Mouse (Mus musculus): ENCODE measurements around the gene Tbc1d22a. TPM values are rescaled to one million over a fixed set of nuclear protein-coding genes. Genes with fewer than 3 reads are reported as not detected.

Gene Tbc1d22a
- polyA plus RNA-seq, 1 experiment, result 34.7 TPM

DNA sequence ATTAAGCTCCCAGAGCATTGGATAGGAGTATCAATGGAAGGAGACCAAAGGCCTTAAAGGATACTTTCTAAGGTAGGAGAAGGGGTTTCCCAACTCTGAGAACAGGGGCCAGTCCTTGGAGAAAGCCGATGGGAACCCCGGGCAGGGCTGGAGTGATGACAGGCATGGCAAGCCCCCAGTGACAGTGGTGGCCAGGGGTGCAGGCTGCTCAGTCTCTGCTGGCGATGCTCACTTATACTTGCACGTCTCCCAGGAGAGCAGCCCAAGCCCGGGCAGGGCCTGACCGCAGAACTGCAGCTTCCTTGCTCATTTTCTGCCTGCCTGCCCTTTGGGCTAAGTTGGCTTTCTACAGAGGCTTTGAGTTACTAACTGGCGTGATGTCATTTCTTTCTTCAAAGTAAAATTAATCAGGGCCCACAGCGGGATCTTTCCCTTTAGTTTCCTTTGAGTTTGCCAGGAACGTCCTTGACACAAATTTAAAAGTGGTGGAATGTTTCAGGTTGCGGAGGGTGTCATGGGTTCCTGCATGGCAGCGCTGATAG is 217.4 kb downstream of the Tbc1d22a start:
- no peak for DNase-seq
- H3K4me3 ChIP-seq (replicated peaks; ENCODE audit: extremely low read depth, low read depth, low read length), result no peak overlapping the region
- 87% methylated on average over 11 of the region's 11 CpGs for WGBS
- H3K4me1 ChIP-seq (ENCODE audit: control insufficient read depth, insufficient read depth, low read length), result no peaks in the 10 kb centered on the region
- TF ChIP-seq POLR2A (IDR thresholded peaks at IDR 0.05; ENCODE audit: borderline replicate concordance, extremely low read depth, low read depth, low read length) (no peak), CTCF (IDR thresholded peaks at IDR 0.05; ENCODE audit: insufficient read depth, low read length) (no peak)

DNA sequence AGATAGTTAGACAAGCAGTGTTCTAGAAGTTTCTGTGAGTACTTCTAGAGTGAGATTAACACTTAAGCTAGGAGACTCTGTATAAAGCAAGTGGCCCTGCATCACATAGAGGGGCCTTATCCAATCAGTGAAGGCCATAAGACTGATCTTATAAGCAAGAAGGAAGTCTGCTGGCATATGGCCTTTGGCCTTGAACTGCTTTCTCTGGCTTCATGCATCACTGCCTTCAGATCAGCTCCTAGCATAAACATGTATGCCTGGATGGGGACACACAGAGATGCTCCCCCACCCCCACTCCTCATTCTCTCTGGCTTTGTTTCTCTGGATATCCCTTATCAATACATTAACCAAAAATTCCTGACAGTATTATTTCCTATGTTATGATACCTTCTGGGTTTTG is 218.5 kb downstream of the Tbc1d22a start:
- no peaks in the 10 kb centered on the region for H3K4me1 ChIP-seq (ENCODE audit: control insufficient read depth, insufficient read depth, low read length)
- no peak for DNase-seq
- TF ChIP-seq POLR2A (IDR thresholded peaks at IDR 0.05; ENCODE audit: borderline replicate concordance, extremely low read depth, low read depth, low read length), result no peak
- no peak for TF ChIP-seq CTCF (IDR thresholded peaks at IDR 0.05; ENCODE audit: insufficient read depth, low read length)
- no peak overlapping the region for H3K4me3 ChIP-seq (replicated peaks; ENCODE audit: extremely low read depth, low read depth, low read length)

DNA sequence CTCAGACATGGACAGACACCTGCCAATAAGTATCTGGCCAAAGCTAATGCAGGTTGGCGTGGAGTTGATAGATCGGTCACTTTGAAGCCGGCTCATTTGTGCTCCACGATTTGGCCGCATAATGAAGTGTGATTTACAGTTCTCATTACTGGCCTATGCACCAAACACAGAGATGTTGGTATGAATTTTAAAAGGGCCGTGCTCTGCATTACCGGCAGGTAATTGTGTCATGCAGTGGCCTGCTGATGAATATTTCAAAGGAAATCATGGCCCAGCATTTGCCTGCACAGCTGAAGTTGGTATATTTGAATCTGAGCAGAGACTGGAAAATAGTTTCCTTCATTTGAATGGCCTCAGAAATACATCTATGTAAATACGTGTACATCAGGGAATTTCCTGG is 219.1 kb downstream of the Tbc1d22a start:
- WGBS, result 92% methylated on average over 8 of the region's 8 CpGs
- TF ChIP-seq CTCF (IDR thresholded peaks at IDR 0.05; ENCODE audit: insufficient read depth, low read length) (no peak), POLR2A (IDR thresholded peaks at IDR 0.05; ENCODE audit: borderline replicate concordance, extremely low read depth, low read depth, low read length) (no peak)
- DNase-seq, result no peak

DNA sequence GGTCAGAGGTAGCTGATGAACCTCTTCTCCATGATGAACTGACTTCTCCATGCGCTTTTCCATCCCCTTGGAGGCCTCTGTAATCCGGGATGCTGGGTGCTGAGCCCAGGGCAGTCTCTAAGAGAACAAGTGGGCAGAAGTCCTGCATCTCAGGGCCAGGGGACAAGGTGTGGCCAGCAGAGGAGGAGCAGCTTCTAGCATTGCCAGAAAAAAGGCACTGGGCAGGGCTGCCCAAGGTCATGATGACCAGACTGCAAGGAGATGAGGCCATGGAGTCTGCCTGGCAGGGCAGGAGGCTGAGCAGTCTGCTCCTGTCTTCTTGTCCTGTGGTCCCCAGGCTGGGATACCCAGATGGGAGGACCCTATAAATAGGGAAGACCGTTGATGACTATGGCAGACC is 220.0 kb downstream of the Tbc1d22a start:
- WGBS, result 88% methylated on average over 3 of the region's 3 CpGs
- TF ChIP-seq CTCF (IDR thresholded peaks at IDR 0.05; ENCODE audit: insufficient read depth, low read length), result no peak
- TF ChIP-seq POLR2A (IDR thresholded peaks at IDR 0.05; ENCODE audit: borderline replicate concordance, extremely low read depth, low read depth, low read length), result no peak
- H3K4me1 ChIP-seq (ENCODE audit: control insufficient read depth, insufficient read depth, low read length), result no peaks in the 10 kb centered on the region
- H3K4me3 ChIP-seq (replicated peaks; ENCODE audit: extremely low read depth, low read depth, low read length), result no peak overlapping the region
- DNase-seq, result no peak

More for the DNA sequence above, 219.1 kb downstream of the Tbc1d22a start:
- H3K4me3 ChIP-seq (replicated peaks; ENCODE audit: extremely low read depth, low read depth, low read length), result no peak overlapping the region
- H3K4me1 ChIP-seq (ENCODE audit: control insufficient read depth, insufficient read depth, low read length), result no peaks in the 10 kb centered on the region

DNA sequence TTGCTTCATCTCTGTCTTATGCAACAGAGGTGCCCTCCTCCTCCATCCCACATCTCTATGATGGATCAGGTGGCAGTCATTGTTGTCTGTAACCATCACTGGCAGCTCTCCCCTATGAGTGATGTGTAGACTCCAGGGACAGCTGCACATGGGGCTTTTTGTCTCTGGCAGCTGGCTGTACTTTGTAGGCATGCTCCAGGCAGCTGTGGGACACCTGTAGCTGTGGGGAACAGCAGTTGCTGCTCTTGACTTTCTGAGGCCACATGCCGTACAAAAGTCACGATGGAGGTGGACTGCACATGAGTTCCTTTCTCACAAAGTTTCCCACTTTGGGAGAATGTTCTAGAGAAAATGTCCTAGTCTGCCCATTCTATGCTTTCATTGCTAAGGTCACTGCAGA is 223.1 kb downstream of the Tbc1d22a start:
- TF ChIP-seq CTCF (IDR thresholded peaks at IDR 0.05; ENCODE audit: insufficient read depth, low read length) (no peak), POLR2A (IDR thresholded peaks at IDR 0.05; ENCODE audit: borderline replicate concordance, extremely low read depth, low read depth, low read length) (no peak)
- H3K4me1 ChIP-seq (ENCODE audit: control insufficient read depth, insufficient read depth, low read length), result no peaks in the 10 kb centered on the region
- no peak for DNase-seq
- WGBS, result 84% methylated on average over 2 of the region's 2 CpGs
- H3K4me3 ChIP-seq (replicated peaks; ENCODE audit: extremely low read depth, low read depth, low read length), result no peak overlapping the region

DNA sequence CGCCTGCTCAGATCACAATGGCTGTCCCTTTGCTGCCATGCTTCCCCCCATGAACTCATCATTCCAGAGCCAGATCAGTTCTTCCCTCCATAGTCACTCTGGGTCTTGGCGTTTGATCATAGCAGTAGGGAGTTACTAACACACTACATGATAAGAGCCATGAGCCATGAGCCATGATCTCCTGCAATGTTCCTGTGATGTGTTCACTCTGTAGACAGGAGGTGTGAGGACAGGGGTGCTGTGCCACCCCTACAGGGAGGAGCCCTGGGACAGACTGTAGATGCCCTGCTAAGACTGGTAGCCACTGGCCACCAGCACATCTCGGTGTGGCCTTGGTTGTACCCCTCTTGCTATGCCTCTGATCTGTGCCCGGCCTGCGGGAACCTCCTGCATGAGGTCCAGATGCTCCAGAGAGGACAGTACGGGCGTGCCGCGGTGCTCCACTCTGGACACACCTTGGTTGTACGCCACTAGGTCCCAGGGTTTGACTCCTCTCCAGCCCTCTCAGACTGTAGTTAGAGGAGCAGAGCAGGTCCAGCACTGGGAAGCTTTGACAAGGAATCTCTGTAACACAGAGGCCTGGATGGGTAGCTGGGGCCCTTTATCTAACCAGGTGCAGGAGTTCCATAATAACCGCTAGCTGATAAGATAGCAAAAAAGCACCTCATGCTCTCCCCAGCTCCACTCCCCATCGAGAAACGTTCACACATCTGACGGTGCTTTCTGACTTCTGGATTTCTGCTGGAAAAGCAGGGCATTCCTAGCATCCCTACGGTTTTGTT is 224.9 kb downstream of the Tbc1d22a start:
- no peaks in the 10 kb centered on the region for H3K4me1 ChIP-seq (ENCODE audit: control insufficient read depth, insufficient read depth, low read length)
- no peak overlapping the region for H3K4me3 ChIP-seq (replicated peaks; ENCODE audit: extremely low read depth, low read depth, low read length)
- TF ChIP-seq POLR2A (IDR thresholded peaks at IDR 0.05; ENCODE audit: borderline replicate concordance, extremely low read depth, low read depth, low read length), result no peak
- TF ChIP-seq CTCF (IDR thresholded peaks at IDR 0.05; ENCODE audit: insufficient read depth, low read length), result no peak
- DNase-seq, result no peak
- WGBS, result 87% methylated on average over 15 of the region's 15 CpGs

DNA sequence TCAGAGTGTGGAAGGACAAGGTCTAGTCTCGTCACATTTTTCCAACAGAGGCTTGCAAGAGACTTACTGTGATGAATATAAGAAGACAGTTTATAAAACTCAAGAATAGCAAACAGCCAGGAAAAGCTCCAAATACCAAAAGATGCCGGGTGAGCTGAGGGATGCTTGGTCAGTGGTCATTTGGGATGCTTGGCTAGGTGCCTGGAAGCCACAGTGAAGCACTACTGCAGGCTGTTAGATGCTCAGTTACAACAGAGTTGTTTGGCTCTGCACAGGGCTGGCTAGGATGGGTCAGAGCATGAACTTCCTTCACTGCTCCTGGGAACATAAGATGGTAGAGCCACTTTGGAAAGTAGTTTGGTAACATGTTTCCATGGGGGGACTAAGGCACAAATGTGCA is 230.0 kb downstream of the Tbc1d22a start:
- WGBS, result 76% methylated on average over 2 of the region's 2 CpGs
- Histone ChIP-seq H3K4me3 (replicated peaks; ENCODE audit: extremely low read depth, low read depth, low read length) (no peak overlapping the region), H3K4me1 (ENCODE audit: control insufficient read depth, insufficient read depth, low read length) (no peaks in the 10 kb centered on the region)
- TF ChIP-seq CTCF (IDR thresholded peaks at IDR 0.05; ENCODE audit: insufficient read depth, low read length) (no peak), POLR2A (IDR thresholded peaks at IDR 0.05; ENCODE audit: borderline replicate concordance, extremely low read depth, low read depth, low read length) (no peak)
- DNase-seq, result no peak

DNA sequence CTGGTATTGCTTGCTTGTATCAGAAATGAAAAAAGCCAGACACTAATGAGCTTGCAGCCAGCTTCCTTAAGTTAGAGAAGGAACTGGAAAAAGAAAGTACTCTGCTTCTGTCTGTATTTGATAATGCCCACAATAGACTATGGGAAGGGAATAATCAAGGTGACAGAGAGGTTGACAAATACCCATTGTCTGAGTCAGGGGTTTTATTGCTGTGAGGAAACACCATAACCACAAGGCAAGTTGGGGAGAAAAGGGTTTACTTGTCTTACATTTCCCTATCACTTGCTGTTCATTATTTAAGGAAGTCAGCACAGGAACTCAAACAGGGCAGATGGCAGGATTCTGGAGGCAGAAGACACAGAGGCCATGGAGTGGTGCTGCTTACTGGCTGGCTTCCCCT is 231.8 kb downstream of the Tbc1d22a start:
- no peaks in the 10 kb centered on the region for H3K4me1 ChIP-seq (ENCODE audit: control insufficient read depth, insufficient read depth, low read length)
- DNase-seq, result no peak
- TF ChIP-seq POLR2A (IDR thresholded peaks at IDR 0.05; ENCODE audit: borderline replicate concordance, extremely low read depth, low read depth, low read length) (no peak), CTCF (IDR thresholded peaks at IDR 0.05; ENCODE audit: insufficient read depth, low read length) (no peak)
- no peak overlapping the region for H3K4me3 ChIP-seq (replicated peaks; ENCODE audit: extremely low read depth, low read depth, low read length)

DNA sequence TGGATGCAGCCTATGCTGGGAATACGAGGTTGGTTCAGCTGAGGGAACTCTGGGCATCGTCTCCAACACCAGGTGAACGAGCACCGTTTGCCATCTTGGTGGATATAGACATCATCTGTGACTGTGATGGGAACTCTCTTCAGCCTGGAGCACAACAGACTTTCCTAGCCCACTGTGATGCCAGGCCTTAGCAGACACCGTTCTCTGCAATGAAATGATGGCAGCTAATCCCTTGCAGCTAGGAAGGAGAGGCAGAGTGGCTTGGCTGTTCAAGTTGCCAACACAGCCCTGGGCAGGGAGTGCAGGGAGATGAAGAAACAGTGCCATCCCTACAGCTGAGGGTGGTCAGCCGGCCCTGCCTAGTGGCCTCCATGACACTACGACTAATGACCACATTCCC is 233.0 kb downstream of the Tbc1d22a start:
- Histone ChIP-seq H3K4me1 (ENCODE audit: control insufficient read depth, insufficient read depth, low read length) (no peaks in the 10 kb centered on the region), H3K4me3 (replicated peaks; ENCODE audit: extremely low read depth, low read depth, low read length) (no peak overlapping the region)
- TF ChIP-seq CTCF (IDR thresholded peaks at IDR 0.05; ENCODE audit: insufficient read depth, low read length) (no peak), POLR2A (IDR thresholded peaks at IDR 0.05; ENCODE audit: borderline replicate concordance, extremely low read depth, low read depth, low read length) (no peak)
- 90% methylated on average over 7 of the region's 7 CpGs for WGBS
- no peak for DNase-seq

- no peak overlapping the region for H3K4me3 ChIP-seq (replicated peaks; ENCODE audit: extremely low read depth, low read depth, low read length)
- no peaks in the 10 kb centered on the region for H3K4me1 ChIP-seq (ENCODE audit: control insufficient read depth, insufficient read depth, low read length)
- WGBS, result 93% methylated on average over 5 of the region's 5 CpGs
- TF ChIP-seq CTCF (IDR thresholded peaks at IDR 0.05; ENCODE audit: insufficient read depth, low read length), result no peak
- no peak for DNase-seq
These were observed 235.0 kb downstream of the Tbc1d22a start for GRCm38 (mm10) chr15:86449236-86449635.
